Mouse (Mus musculus) embryo, embryonic 10 days (tissue): ENCODE measurements at regions not wholly inside any gene's neighbourhood (a gene's known extent, or its start where the extent isn't known, plus 50 kb on each side); places are given as distances from the start of the nearest gene placed in this dataset.

ENCODE experiments used
- DNase-seq: peaks from one replicate; pipeline ENCODE4 v3.0.0-alpha.2; 2015; ENCODE audit warnings: low spot score

DNA sequence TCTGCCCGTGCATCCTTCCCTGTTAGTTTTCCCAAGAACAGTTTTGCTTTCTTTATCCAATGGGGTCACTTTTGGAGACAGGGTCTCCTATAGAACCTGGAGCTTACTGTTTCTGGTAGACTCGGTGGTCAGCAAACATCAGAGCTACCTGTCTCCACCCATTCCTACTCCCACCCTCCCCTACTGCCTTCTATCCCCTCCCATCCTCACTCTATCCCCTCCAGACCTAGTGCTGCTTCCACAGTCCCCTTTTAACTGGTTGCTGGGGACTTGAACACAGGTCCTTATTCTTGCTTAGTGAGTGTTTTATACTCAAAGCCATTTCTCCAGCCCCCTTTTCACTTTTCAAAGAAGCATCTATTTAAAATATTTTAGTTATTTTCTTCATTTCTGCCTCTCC lies 189.4 kb upstream of the Fat4 start:
- no peak for DNase-seq

DNA sequence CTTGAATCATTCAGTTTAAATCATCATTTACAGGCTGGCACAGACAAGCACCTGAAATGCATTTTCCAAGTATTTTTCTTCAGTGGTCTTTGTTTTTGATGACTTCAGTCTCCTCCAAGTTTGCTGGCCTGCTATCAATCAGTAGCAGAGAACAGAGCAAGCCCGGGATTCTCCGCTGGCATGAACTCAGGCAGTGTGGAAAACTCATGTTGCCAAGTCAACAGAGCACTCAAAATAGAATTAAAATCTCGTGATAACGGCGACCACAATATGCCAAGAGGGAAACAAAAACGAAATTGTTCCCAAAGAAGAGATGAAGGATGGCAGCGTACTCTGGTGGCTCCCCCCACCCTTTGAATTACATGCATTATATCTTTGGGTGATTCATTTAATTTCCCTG lies 190.9 kb upstream of the Fat4 start:
- no peak for DNase-seq

DNA sequence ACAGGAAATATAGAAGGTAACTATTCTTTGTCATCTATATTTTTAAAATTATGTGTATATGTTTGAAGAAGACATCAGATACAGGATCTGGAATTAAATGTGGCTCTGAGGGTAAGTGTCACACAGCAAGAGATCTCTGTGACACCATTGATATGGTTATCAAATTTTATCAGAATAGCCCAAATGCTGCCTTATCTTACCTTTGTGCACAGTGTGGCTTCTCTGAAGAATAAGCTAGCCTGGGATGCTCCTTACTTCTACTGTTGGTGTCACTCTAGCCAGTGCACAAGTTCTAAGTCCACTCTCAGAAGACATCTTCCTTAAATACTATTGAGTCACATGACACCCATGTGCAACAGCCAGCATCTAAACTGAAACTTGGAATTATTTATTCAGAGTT lies 194.0 kb upstream of the Fat4 start:
- DNase-seq = no peak

DNA sequence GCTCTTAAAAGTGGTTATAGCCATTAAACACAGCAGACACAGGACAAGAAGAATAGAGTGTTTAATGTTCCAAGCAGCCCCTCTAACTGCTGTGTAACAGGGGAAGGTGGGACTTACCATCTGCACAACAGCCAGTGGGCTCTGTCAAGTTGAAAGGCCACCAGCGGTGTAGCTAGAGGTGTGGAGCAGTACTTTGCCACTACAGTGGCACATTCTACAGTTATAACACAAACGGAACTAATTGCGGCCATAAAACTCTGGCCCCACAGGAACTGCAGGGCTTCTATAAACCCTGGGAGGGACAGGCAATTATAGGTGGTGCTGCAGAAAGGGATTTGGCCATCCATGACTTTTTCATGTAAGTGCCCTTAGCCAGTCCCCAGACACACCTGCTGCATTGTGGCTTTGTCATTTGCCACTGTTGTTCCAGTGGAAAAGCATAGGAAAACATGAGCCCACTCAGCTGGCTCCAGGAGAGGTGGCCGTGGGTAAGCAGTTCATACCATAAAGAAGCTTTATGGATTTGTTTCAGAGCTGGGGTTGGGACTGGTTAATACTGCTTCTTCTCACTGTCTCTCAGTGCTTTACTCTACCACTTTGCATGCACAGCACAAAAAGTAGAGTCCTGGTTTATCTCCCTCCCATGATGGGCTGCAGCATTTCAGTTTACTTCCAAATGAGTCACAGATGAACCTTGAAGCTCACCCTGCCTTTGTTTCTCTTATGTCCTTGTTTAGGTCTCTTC lies 199.8 kb upstream of the Ankrd50 start:
- DNase-seq = peak; percentile 11

DNA sequence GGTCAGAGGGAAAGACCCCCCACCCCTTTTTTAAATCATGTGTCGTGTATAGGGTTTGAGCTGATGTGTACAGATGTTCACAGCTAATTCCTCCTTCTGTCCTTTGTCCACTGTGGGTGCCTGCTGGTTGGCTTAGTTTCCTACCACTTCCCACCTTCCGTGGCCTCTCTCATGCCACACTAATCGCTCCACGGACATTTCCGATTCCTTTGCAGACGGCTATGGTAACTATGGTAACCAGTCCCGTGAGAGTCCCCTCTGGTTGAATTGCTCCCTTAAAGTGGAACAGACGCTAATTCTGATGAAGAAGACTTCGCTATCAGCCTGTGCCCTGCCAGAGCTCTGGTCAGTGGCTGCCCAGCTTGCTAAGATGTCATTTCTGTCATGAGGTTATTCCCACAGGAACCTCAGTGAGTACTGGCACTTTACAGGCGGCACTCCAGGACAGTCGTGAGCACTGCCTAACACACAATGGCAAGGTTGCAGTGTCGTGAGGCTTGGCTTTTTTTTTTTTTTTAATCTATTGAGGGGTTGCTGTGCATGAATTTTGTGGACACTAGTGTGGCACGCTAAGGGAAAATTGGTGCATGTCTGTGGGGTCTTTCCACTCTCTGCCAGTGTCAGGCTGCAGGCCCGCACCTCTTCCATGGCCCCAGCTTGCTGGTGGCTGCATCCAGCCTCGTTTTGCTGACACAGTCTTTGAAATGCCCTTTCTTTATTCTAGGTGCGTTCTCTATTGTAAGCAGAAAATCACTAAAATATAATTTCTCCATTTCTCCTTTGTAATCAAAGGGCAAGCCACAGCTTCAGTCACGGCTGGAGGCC lies 179.2 kb upstream of the Ankrd50 start:
- peak; percentile 64 for DNase-seq

DNA sequence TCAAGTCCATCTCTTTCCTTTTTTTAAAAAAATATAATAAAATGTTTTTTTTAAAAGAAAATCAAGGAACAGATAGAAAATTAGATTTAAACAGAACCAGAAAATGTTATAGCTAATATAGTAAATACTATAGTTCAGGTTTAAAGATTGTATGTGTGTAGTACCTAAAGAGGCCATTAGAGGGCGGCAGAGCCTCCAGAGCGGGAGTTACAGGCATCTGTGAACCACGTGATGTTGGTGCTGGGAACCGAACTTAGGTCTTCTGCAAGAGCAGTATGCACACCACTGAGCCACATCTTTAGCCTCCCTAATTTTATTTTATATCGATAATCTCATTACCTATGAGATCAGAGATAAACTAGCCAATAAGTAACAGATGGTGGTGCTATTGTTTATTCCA lies 178.4 kb upstream of the Ankrd50 start:
- no peak for DNase-seq

DNA sequence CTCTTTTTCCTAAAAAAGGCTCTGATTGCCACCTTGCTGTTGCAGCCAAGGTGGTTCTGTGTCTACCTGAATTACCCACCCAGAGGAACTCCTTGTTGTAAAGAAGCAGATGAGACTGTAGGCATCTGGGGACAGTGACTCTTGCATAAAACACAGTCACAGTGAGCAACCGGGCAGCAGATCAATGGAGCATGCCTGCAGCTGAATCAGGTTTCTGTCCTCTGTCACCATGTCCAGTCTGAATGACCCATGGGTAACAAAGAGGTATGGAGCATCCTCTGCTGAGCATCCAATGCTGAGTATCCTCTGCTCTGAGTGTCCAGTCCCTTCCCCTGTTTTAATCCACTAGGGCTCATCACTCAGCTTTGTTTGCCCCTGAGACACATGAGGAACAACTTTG lies 172.1 kb upstream of the Ankrd50 start:
- no peak for DNase-seq

DNA sequence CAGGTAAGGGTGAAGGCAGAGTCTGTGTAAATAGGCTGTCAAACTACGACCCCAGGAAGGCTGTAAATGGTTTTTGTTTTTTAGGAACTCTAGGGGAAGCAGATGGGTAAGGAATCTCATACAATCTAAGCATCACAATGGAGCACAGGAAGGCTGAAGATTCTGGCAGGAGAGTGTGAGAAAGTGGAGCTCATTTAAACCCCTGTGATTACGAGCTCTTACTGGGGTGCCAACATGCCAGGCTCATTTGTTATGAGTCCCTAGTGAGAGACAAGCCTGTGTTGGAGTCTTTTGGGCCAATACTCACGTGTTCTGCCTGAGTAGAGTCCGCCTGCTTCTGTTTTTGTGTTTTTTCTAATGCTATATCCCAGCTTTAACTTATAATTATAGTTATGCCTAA lies 169.3 kb upstream of the Ankrd50 start:
- DNase-seq = no peak

DNA sequence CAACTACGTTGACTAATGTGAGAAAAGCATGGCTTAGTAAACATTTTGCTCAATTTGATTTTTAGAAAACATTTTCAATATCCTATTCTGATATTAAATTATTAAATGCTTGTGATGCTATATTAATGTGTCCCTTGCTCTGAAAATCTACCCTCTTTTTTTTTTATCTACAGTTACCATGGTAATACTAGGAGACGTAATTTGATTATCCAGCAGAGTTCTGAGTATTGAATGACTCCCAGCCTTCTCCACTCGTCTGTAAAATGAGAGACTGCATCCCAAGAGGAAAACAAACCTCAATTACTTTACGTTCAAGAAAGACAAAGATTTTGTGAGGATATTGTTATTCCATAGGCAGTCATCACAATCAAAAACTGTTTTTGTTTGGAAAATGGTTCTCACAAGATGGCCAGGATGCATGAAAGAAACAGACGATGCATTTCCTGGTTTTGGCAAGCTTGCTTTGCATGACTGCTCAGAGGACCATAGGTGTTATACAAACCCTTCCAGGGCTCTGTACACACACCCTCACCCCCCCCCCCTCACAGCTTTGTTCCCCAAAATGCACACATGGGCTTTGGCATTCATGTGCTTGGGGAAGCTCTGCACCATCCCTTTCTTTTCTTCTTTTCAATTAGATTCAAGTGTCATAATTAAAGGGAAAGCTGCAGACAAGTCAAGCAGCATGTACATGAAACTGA lies 168.5 kb upstream of the Ankrd50 start:
- no peak for DNase-seq

DNA sequence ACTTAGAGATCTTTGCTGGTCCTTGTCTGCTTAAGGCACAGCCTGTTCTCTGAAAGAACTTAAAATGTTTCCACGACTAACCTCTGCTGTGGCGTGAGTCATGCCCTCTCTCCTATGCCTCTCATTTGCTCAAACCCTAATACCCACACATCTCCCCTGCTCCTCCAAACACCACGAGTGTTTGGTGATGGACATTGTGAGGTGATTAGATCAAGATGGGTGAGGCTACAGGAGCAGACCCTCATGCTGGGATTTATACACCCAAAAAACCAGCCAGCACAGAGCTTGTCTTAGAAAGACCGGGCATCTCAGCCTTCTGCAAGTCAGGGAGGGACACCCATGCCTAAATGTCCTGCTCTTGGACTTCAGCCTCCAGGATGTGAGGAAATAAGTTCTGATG lies 165.5 kb upstream of the Ankrd50 start:
- no peak for DNase-seq

DNA sequence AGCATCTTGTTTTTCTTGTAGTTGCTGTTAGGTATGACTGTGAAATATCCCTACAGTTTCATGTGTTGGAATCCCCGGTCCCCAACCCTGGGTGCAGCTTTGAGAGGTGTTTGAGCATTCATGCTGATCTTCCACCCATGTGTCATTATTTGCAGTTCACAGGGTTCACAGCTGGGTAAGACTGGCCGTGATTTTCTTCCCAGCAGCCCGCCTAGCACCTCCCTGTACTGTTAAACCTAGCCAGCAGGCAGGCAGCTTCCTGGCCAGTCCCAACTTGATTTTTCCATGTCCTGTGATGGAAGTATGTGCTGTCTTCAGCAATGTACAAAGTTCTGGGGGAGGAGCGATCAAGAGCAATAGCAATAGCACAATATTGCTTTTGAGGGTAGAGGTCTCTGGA lies 164.0 kb upstream of the Ankrd50 start:
- no peak for DNase-seq

DNA sequence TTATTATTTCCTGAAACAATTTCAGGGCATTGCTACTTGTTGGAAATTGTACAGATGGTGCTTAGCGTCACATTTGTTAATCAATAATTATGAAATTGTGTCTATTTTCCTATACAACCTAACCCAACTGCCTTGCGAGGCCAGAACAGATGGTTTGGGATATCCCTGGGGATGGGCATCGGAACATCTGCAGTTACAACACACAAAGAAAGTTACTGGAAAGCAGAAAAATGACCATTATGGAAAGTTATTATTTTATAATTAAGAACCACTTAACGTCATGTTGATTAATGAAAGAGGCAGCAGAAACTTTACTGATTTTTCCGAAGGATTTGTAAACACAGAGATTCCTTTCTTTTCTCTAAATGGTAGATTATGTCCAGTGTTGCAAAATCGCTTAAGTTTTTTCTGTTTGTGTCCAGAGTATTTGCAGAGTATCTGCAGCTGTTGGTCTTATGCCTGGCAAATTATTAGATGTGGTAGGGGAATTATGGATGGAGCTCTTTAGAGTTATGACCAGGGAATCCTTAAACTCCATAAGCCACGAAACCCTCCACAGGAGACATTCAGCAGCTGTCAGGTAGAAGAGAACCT lies 163.2 kb upstream of the Ankrd50 start:
- no peak for DNase-seq

DNA sequence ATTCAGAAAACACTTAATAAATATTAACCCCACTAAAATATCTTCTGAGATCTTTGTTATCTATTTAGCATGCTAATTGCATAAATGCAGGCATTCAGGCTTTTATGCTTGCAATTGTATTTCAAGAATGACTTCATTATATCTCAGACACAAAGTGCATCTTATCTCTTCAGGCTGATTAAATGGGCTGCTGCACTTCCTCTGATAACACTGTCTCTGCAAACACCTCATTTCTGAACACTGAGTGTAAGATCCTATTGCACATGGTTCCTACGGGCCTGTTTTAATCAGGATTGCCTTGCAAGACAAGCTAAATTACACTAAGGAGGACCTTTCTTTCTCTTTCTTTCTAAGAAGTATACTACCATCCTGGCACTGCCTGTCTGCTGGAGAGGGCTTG lies 157.1 kb upstream of the Ankrd50 start:
- no peak for DNase-seq

DNA sequence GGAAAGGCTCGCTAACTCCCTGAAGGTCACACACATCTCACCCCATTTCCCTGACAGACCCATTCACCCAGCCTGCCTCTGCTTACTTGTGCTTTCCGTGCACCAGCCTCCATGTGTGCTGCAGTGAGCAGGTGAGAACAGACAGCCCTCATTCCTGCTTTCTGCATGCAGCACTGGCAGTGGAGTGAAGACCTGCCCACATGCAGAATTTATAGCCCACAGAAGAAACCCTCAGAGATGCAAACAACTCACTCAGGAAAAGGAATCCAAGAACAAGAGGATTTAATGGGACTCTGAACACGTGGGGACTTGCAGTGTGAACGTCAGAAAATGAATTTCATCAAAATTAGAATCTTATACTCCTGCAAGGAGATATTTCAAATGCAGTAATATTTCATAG lies 152.2 kb upstream of the Ankrd50 start:
- no peak for DNase-seq

DNA sequence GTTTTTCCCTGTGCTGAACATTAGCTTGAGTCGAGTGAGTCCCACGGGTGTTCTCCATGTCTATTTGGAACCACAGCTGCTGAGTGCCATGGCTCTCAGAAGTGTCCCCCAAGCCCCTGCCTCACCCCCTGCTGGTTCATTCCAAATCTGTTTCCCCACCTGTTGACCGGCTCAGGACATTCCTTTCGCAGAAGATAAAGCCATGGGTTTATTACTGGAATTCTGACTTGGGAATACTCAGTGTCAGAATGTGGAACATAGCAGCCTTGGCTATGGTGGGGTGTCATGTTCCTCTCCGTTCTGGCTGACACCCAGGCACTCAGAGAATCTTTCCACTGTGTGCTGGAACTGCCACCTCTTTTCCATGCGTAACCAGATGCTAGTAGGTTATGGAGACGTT lies 148.7 kb upstream of the Ankrd50 start:
- no peak for DNase-seq

DNA sequence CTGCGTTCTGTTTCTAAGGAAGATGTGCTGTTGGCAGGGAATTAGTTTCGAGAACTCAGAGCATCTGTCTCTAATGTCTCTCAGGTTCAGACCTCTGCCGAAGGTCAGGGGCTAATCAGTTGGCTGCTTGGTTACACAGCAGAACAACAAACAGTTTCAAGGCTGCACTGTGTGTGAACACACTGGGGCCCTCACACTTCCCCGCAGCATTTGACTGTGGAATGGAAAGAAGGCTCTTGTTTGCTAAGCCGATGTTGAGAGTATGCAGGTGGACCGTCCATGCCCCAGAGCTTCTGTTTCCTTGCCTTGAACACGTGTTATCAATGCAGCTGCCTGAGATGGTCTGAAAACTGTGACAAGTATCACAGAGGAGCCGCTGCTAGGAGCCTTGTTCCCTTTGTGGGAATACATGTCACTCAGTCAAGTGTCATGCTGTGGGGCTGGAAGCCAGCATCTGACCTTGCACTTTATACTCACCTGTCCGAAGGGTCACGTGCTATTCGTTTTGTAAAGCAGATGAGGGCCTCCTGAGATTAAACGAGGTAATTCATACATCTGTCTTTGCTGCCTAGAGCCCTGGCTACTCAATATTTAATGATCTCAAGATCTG lies 141.0 kb upstream of the Ankrd50 start:
- peak; percentile 61 for DNase-seq

DNA sequence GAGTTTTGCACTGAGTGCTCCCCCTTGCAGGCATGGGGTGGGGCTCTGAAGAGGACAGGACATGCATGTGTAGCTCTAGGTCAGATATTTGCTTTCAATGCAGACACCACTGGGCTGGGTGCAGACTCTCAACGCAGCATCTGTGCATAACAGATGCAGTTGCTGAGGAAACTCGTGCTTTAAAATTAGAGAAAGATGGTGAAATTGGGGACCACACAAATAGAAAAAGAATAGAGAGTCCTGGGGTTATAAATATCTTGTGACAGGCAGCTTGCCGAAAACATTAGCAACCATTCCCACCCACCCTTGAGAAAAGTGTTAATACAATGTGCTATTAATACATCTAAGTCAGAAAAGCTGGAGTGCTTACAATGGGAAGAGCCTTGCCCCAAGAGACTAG lies 133.3 kb upstream of the Ankrd50 start:
- DNase-seq = no peak

DNA sequence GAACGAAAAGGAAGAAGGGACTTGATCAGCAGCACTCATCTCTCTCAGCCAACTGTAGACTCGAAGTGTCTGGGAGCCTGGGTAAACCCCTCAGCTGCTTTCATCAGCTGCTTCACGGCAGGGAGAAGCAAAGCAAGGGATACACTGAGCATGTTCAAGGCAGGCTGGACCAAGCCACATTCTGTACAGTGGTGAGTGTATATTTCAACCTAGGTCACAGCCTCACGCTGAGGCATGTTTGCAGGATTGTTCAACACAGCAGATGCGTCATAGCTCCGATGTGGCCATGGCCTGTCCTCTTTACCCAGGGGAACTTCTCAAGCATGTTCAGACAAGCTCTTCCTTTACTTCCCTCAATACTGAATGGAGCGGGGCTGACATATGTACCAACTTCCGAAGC lies 132.6 kb upstream of the Ankrd50 start:
- DNase-seq = no peak

DNA sequence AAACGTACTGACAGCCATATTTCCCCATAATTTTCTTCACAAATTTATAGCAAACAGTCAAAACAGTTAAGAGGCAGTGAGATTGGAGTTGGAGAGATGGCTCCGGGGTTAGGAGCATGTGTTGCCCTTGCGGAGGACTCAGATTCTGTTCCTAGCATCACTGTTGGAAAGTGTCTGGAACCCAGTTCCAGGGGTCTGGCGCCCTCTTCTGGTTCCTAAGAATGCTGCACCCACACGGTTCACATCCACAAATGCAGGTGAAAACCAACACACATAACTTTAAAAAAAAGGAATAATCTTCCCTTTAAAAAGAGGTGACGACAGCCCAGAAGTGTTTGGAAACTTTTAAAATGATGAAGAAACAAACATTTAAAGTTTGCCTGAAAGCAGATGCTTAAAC lies 129.1 kb upstream of the Ankrd50 start:
- no peak for DNase-seq

DNA sequence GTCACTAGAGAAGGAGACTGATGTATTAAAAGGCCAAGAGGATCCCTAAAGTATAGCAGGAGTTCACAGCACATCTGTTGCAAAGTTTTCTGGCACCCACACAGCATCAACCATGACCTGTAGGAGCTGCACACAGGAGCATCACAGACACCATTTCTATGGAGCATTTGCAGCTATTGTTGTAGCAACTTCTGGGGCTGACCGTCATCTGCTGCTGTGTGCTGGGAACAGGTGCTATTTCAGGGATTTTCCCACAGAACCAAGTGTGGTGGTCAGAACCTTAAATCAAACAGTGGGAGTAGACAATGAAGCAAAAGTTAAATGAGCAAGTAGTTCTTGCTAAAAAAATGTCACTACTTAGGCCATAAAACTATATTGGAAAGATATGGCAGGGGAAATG lies 106.9 kb upstream of the Ankrd50 start:
- DNase-seq = no peak

DNA sequence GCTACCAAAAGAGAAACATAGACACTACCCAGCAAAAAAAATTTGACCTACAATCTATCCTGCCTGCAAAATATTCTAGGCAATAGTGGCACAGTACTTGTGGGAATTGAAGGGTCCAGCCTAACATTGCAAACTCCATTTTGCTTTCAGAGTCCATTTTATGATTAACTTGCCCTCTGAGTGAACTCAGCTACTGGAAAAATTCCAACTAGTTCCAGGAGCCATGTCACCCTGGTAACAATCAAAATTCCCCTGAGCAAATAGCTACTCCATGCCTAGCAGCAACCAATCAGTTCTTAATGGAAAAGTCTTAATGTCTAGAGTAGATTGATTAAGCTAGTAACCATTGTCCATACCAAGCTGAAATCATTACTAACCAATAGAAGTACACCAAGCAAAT lies 104.3 kb upstream of the Ankrd50 start:
- no peak for DNase-seq

DNA sequence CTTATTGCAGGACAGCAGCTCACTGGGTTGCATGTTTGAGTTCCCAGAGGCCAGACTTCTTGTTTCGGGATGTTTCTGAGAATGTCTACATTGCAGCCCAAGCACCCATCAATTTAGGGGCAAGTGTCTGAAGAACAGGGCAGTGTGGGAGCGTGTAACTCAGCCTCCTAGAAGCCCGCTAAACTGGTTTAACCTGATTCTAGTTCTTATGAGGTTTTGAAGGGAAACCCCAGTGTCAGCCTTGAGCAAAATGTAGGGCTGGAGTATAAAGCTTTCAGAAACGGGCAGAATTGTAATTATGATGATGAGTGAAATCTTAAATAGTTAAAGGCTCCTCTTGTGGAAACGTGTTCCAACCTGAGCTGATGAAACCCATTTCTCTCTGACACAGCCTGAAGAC lies 100.9 kb upstream of the Ankrd50 start:
- no peak for DNase-seq
